Mouse (Mus musculus) cortical plate, adult 2 months (tissue): Measurements from ENCODE around the gene Olfr418.

Experiments used
- CTCF ChIP-seq: fragments of 200-500 bp; IDR thresholded peaks from 2 replicates; pipeline ENCODE4 v1.5.1; 2011; ENCODE audit warnings: mild to moderate bottlenecking, control low read depth, low read length; ENCODE audit not compliant: insufficient read depth; ENCODE audit errors: extremely low read depth
- POLR2A ChIP-seq: fragments of 200-500 bp; IDR thresholded peaks from 2 replicates; pipeline ENCODE4 v1.6.1; 2011; ENCODE audit warnings: mild to moderate bottlenecking, low read length, control low read depth; ENCODE audit not compliant: insufficient read depth; ENCODE audit errors: extremely low read depth

DNA sequence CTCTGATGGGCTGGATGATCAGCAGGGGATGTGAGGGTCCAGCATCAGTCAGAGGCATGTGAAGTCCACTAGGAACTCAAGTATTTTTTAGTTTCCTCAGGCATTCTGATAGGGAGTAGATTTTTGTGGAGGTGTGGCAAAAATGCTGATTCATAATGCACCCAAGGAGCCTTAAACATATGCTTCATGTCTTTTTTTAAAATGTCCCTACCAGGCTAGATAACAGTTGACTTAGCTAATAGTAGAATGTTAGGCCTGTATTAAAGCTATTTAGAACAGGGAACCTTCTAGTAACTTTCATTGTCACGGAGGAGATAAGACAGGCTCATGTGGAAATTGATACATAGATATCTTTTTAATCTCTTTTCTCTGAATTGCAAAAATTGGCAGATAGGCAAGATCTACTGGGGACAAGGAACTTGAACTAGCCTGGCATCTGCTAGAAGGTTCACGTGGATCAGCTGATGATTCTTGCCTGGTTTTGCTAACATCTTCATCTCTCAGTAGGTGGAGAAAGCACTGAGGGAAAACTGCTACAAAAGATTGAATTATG lies 52.2 kb downstream of the Olfr418 start:
- TF ChIP-seq POLR2A (no peak), CTCF (no peak)
